Mouse (Mus musculus): ENCODE results near the gene Tmem246.

GRCm38 (mm10) chr4:49626973-49627372, 29.3 kb upstream of the Tmem246 start:
- peak; percentile 34; the same call in 1 of the 2 replicates for TF ChIP-seq CTCF (IDR thresholded peaks at IDR 0.05; ENCODE audit: extremely low read depth, insufficient read length, insufficient replicate concordance, low read depth, low read length)
- TF ChIP-seq POLR2A (IDR thresholded peaks at IDR 0.05; ENCODE audit: low read depth, low read length): no peak

Measured in small intestine, adult 2 months (tissue).